Mouse (Mus musculus) megakaryocyte, embryonic 14.5 days (primary cell): ENCODE data around the gene Tnni1.

ENCODE experiments used
- FLI1 ChIP-seq: IDR thresholded peaks from 2 replicates; pipeline ENCODE4 v1.6.1; 2012; ENCODE audit warnings: low read length, inconsistent platforms, mixed read lengths
- GATA1 ChIP-seq: IDR thresholded peaks from 3 replicates; pipeline ENCODE4 v1.6.1; 2012; ENCODE audit warnings: mixed read lengths, low read length, inconsistent platforms, borderline replicate concordance

GRCm38 (mm10) chr1:135852044-135852756 is 73.0 kb downstream of the Tnni1 start:
- TF ChIP-seq FLI1 (no peak), GATA1 (no peak)
